8 mouse cellular contexts compared by ENCODE assay signal in genomic region chrX:101420700-101421095, GRCm38 (mm10). TPM values are rescaled to one million over a fixed set of nuclear protein-coding genes. Genes with fewer than 3 reads are reported as not detected.
DNase-seq lines count a peak whose midpoint lies in the region; ATAC-seq lines count a peak whose summit lies in the region.

Gene Zmym3 (minus strand): TSS chrX:101420849.

- peak within 1 kb of the TSS; percentile 62; the same call in 1 of the 2 replicates for H3K27ac ChIP-seq in forebrain, embryonic 12.5 days
- H3K27ac ChIP-seq in lung, embryonic 15.5 days, result peak within 1 kb of the TSS; percentile 77
- peak within 1 kb of the TSS; percentile 61; the same call in 1 of the 2 replicates for H3K27ac ChIP-seq in stomach, embryonic 14.5 days (ENCODE audit: low read length)

- H3K36me3 ChIP-seq in forebrain, embryonic 12.5 days (replicated peaks), result peaks cover 5% of the 10 kb centered on the region
- no peaks in the 10 kb centered on the region for H3K36me3 ChIP-seq in lung, embryonic 15.5 days
- H3K36me3 ChIP-seq in stomach, embryonic 14.5 days (ENCODE audit: control insufficient read depth, insufficient read depth, low read length), result no peaks in the 10 kb centered on the region; the same call in 1 of the 2 replicates

- WGBS in forebrain, embryonic 12.5 days, result 33% methylated on average over 4 of the region's 4 CpGs
- 21% methylated on average over 4 of the region's 4 CpGs for WGBS in lung, embryonic 15.5 days
- 31% methylated on average over 4 of the region's 4 CpGs for WGBS in stomach, embryonic 14.5 days

- H3K9ac ChIP-seq in forebrain, embryonic 12.5 days, result peak within 1 kb of the TSS; percentile 55
- peak within 1 kb of the TSS; percentile 70 for H3K9ac ChIP-seq in lung, embryonic 15.5 days
- H3K9ac ChIP-seq in stomach, embryonic 14.5 days (replicated peaks; ENCODE audit: low read depth, low read length), result peak within 1 kb of the TSS; percentile 46; the same call in 1 of the 2 replicates

- no peaks in the 10 kb centered on the region for H3K9me3 ChIP-seq in forebrain, embryonic 12.5 days
- no peaks in the 10 kb centered on the region for H3K9me3 ChIP-seq in lung, embryonic 15.5 days
- no peaks in the 10 kb centered on the region for H3K9me3 ChIP-seq in stomach, embryonic 14.5 days (ENCODE audit: control insufficient read depth, low read depth, low read length)

- H3K27me3 ChIP-seq in forebrain, embryonic 12.5 days, result peaks cover 4% of the 10 kb centered on the region; the same call in 1 of the 2 replicates
- H3K27me3 ChIP-seq in lung, embryonic 15.5 days, result no peaks in the 10 kb centered on the region
- H3K27me3 ChIP-seq in stomach, embryonic 14.5 days (ENCODE audit: control insufficient read depth, insufficient read depth, low read length), result no peaks in the 10 kb centered on the region

- no peak for DNase-seq in gastrocnemius, postnatal 4 days (ENCODE audit: low spot score in 2 of 2)
- DNase-seq in gastrocnemius, adult 18-20 months (ENCODE audit: low spot score), result no peak
- DNase-seq in NIH3T3 (ENCODE audit: low read depth), result peak; percentile 17
- no peak for DNase-seq in right cerebral cortex, postnatal 25 days

- peaks cover 16% of the 10 kb centered on the region for H3K4me1 ChIP-seq in forebrain, embryonic 12.5 days
- H3K4me1 ChIP-seq in lung, embryonic 15.5 days, result peaks cover 11% of the 10 kb centered on the region
- peaks cover 5% of the 10 kb centered on the region; the same call in 1 of the 2 replicates for H3K4me1 ChIP-seq in stomach, embryonic 14.5 days (ENCODE audit: control insufficient read depth, insufficient read depth, low read length)

- no peak for ATAC-seq in forebrain, embryonic 12.5 days (ENCODE audit: low FRiP score)
- no peak for ATAC-seq in inflammation-experienced regulatory T-cells, adult 6 months
- peak; percentile 13; the same call in 1 of the 2 replicates for ATAC-seq in lung, embryonic 15.5 days (ENCODE audit: borderline replicate concordance, extremely low read depth, low FRiP score, low TSS enrichment)
- no peak for ATAC-seq in stomach, embryonic 14.5 days (ENCODE audit: insufficient number of reproducible peaks, insufficient read depth, low FRiP score, low read depth)

- H3K4me3 ChIP-seq in forebrain, embryonic 12.5 days (replicated peaks), result peak within 1 kb of the TSS; percentile 54
- peak within 1 kb of the TSS; percentile 61 for H3K4me3 ChIP-seq in lung, embryonic 15.5 days
- peak within 1 kb of the TSS; percentile 48 for H3K4me3 ChIP-seq in stomach, embryonic 14.5 days (ENCODE audit: low read depth, low read length)

- H3K4me2 ChIP-seq in forebrain, embryonic 12.5 days, result peak within 1 kb of the TSS; percentile 58
- H3K4me2 ChIP-seq in lung, embryonic 15.5 days, result peak within 1 kb of the TSS; percentile 67
- H3K4me2 ChIP-seq in stomach, embryonic 14.5 days (replicated peaks; ENCODE audit: low read depth, low read length), result peak within 1 kb of the TSS; percentile 44

RNA-seq across cellular contexts. Expression of gene Zmym3, which starts in this region (rescaled TPM):
- 10 to 100 TPM; 24.1 to 24.5 TPM for total RNA-seq in gastrocnemius, postnatal 4 days (2021)
- total RNA-seq in gastrocnemius, adult 18-20 months (2021), result 10 to 100 TPM in 1 of 2 experiments, 1 to 10 TPM in 1; 8.9 to 11.8 TPM
- 37.5 and 37.8 TPM in 2 replicates for polyA plus RNA-seq in forebrain, embryonic 12.5 days (2016; fragmentation: Nextera tagmentation; extraction: Ambion mirVana)
- polyA plus RNA-seq in inflammation-experienced regulatory T-cells, adult 6 months (2017; shearing (Covaris generic)), result 10 to 100 TPM; 12.3 to 22.1 (median 15.8) TPM
- 29.8 and 32.2 TPM in 2 replicates for polyA plus RNA-seq in lung, embryonic 15.5 days (2015; fragmentation: Nextera tagmentation; extraction: Ambion mirVana)
- 28.0 and 30.4 TPM in 2 replicates for polyA plus RNA-seq in stomach, embryonic 14.5 days (2014; fragmentation: Nextera tagmentation; extraction: Ambion mirVana)
